Mouse (Mus musculus) heart, embryonic 12.5 days (tissue): ENCODE measurements around the gene Tmem25. TPM values are rescaled to one million over a fixed set of nuclear protein-coding genes. Genes with fewer than 3 reads are reported as not detected.
A peak's percentile ranks its signal among the peaks of the same experiment; 100 is the strongest.
"Not testable (repeated sequence)": the region's sequence is repeated elsewhere in the genome, so short reads cannot be mapped to it uniquely, and the experiment has no call there.

Experiments
- ATAC-seq: fragments of 200-750 bp; cut with Nextera tagmentation; 2 replicates; pipeline ENCODE4 v1.8.0; 2017; ENCODE audit warnings: moderate TSS enrichment, moderate library complexity; ENCODE audit not compliant: insufficient number of reproducible peaks, low FRiP score
- H3K27ac ChIP-seq: fragments of 300-500 bp; sonication (generic); 2 replicates; pipeline ENCODE4 v1.5.1; 2016; ENCODE audit warnings: mild to moderate bottlenecking, moderate library complexity; ENCODE audit not compliant: poor library complexity, severe bottlenecking
- H3K27me3 ChIP-seq: fragments of 300-500 bp; sonication (generic); replicated peaks from 2 replicates; pipeline ENCODE4 v1.6.1; 2016; ENCODE audit warnings: mild to moderate bottlenecking, moderate library complexity
- H3K36me3 ChIP-seq: fragments of 300-500 bp; sonication (generic); 2 replicates; pipeline ENCODE4 v1.6.1; 2016; ENCODE audit warnings: mild to moderate bottlenecking, moderate library complexity
- H3K4me1 ChIP-seq: fragments of 300-500 bp; sonication (generic); replicated peaks from 2 replicates; pipeline ENCODE4 v1.6.1; 2016; ENCODE audit warnings: mild to moderate bottlenecking
- H3K4me2 ChIP-seq: fragments of 300-500 bp; sonication (generic); 2 replicates; pipeline ENCODE4 v1.6.1; 2016; ENCODE audit warnings: mild to moderate bottlenecking, moderate library complexity
- H3K4me3 ChIP-seq: fragments of 300-500 bp; sonication (generic); 2 replicates; pipeline ENCODE4 v1.5.1; 2016; ENCODE audit warnings: mild to moderate bottlenecking
- H3K9ac ChIP-seq: fragments of 300-500 bp; sonication (generic); 2 replicates; pipeline ENCODE4 v1.6.1; 2016; ENCODE audit warnings: mild to moderate bottlenecking, moderate library complexity
- H3K9me3 ChIP-seq: fragments of 300-500 bp; sonication (generic); replicated peaks from 2 replicates; pipeline ENCODE4 v1.6.1; 2016; ENCODE audit warnings: mild to moderate bottlenecking, moderate library complexity
- WGBS: fragments of 180-500 bp; shearing (Covaris S2); methylation state at CpG from one replicate; pipeline ENCODE4 v1.1.7; 2016; 5-methylcytosine and 5-hydroxymethylcytosine counted together
- polyA plus RNA-seq: library from polyadenylated mRNA; unstranded; fragments of >200 nt; fragmentation: Nextera tagmentation; extraction: Ambion mirVana; gene quantifications from 2 replicates; pipeline ENCODE4 v1.2.1, GENCODE M21; 2016

Tmem25 gene
- polyA plus RNA-seq, 1 experiment from 2014 or later = 2.2 TPM

- 15% methylated on average over 5 of the region's 5 CpGs for WGBS
- peak; percentile 3; the same call in 1 of the 2 replicates for ATAC-seq
These were observed 26.7 kb downstream of the Tmem25 start for GRCm38 (mm10) chr9:44772392-44772749.

DNA sequence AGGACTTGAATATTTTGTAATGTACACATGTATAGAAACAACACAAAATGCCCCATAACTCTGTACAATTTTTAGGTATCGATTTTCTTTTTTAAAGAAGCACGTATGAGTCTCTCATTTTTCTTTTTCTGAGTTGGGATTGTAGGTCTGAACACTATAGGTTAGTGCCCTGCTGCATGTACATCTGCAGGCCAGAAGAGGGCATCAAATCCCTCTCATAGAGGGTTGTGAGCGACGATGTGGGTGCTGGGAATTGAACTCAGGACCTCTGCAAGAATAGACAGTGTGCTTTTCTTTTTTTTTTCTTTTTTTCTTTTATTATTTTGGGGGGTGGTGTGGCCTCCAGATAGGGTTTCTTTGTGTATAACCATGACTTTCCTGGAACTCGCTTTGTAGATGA, 27.7 kb downstream of the Tmem25 start:
- Histone ChIP-seq H3K36me3 (peaks cover 13% of the 10 kb centered on the region), H3K9ac (no peak overlapping the region), H3K9me3 (no peaks in the 10 kb centered on the region), H3K27me3 (no peaks in the 10 kb centered on the region), H3K4me1 (peaks cover 11% of the 10 kb centered on the region), H3K27ac (no peak overlapping the region), H3K4me2 (no peak overlapping the region), H3K4me3 (no peak overlapping the region)
- no peak for ATAC-seq
- WGBS = 86% methylated on average over 5 of the region's 5 CpGs

More at GRCm38 (mm10) chr9:44772392-44772749, 26.7 kb downstream of the Tmem25 start:
- Histone ChIP-seq H3K9ac (0 out of 2 replicates have a peak overlapping the region, but pooled peaks have one; percentile 35), H3K4me3 (no peak overlapping the region), H3K9me3 (no peaks in the 10 kb centered on the region), H3K4me2 (no peak overlapping the region), H3K27ac (peak overlapping the region; percentile 54; the same call in 1 of the 2 replicates), H3K27me3 (no peaks in the 10 kb centered on the region), H3K4me1 (peaks cover 11% of the 10 kb centered on the region), H3K36me3 (peaks cover 13% of the 10 kb centered on the region)

DNA sequence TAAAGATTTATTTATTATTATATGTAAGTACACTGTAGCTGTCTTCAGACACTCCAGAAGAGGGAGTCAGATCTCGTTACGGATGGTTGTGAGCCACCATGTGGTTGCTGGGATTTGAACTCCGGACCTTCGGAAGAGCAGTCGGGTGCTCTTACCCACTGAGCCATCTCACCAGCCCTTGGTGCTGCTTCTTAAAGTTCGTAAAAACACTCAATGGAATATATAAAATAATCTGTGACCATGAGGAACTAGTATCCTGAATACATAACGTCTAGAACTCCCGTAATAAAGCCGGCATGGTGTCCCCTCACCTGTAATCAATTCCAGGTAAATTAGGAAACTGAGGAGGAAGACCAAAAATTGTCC, 31.1 kb downstream of the Tmem25 start:
- 38% methylated on average over 8 of the region's 9 CpGs for WGBS
- H3K27me3 ChIP-seq, H3K9me3 ChIP-seq, H3K36me3 ChIP-seq, H3K9ac ChIP-seq, ATAC-seq: not testable (repeated sequence)
- H3K4me3 ChIP-seq = peak overlapping the region; percentile 85
- H3K4me1 ChIP-seq = peaks cover 20% of the 10 kb centered on the region
- 0 out of 2 replicates have a peak overlapping the region, but pooled peaks have one; percentile 21 for H3K27ac ChIP-seq
- H3K4me2 ChIP-seq = peak overlapping the region; percentile 80

GRCm38 (mm10) chr9:44767101-44768028, 31.7 kb downstream of the Tmem25 start, which contains the start of the genes Arcn1 and Ift46:
Arcn1 (minus strand) TSS chr9:44767845.
Ift46 (plus strand) TSS chr9:44767908.
- no peaks in the 10 kb centered on the region for H3K36me3 ChIP-seq
- no peaks in the 10 kb centered on the region for H3K27me3 ChIP-seq
- H3K9ac ChIP-seq = peak within 1 kb of the TSS; percentile 98
- H3K4me1 ChIP-seq = peaks cover 21% of the 10 kb centered on the region
- H3K4me2 ChIP-seq = peak within 1 kb of the TSS; percentile 80
- H3K9me3 ChIP-seq = no peaks in the 10 kb centered on the region
- ATAC-seq = peak; percentile 89
- H3K4me3 ChIP-seq = peak within 1 kb of the TSS; percentile 85
- 0% methylated on average over 77 of the region's 82 CpGs for WGBS
- peak within 1 kb of the TSS; percentile 96 for H3K27ac ChIP-seq

- no peaks in the 10 kb centered on the region for H3K27me3 ChIP-seq
- 59% methylated on average over 2 of the region's 2 CpGs for WGBS
- no peak for ATAC-seq
- H3K36me3 ChIP-seq = peaks cover 30% of the 10 kb centered on the region
- H3K9ac ChIP-seq = no peak overlapping the region
- no peak overlapping the region for H3K4me3 ChIP-seq
- H3K4me1 ChIP-seq = peaks cover 29% of the 10 kb centered on the region
- H3K27ac ChIP-seq = no peak overlapping the region
- H3K4me2 ChIP-seq = no peak overlapping the region
- H3K9me3 ChIP-seq = no peaks in the 10 kb centered on the region
These were observed 38.2 kb downstream of the Tmem25 start for GRCm38 (mm10) chr9:44760873-44761272.

GRCm38 (mm10) chr9:44748473-44748872, 50.6 kb downstream of the Tmem25 start:
- WGBS = 93% methylated on average over 7 of the region's 7 CpGs
- Histone ChIP-seq H3K4me3 (no peak overlapping the region), H3K9ac (no peak overlapping the region), H3K9me3 (no peaks in the 10 kb centered on the region), H3K27ac (no peak overlapping the region), H3K36me3 (peaks cover 96% of the 10 kb centered on the region), H3K4me2 (no peak overlapping the region), H3K27me3 (no peaks in the 10 kb centered on the region), H3K4me1 (no peaks in the 10 kb centered on the region)
- no peak for ATAC-seq

DNA sequence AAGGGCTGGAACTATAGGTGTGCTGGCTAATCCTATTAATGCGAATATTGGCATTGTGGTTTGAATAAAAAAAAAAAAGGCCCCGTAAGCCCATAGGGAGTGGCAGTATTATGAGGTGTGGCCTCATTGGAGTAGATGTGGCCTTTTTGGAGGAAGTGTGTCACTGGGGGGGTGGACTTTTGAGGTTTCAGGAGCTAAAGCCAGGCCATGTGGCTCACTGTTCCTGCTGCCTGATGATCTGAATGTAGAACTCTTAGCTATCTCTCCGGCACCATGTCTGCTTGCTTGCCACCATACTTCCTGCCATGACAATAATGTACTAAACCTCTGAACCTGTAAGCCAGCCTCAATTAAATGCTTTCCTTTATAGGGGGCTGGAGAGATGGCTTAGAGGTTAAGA, 51.8 kb downstream of the Tmem25 start:
- no peak for ATAC-seq
- H3K4me1 ChIP-seq = no peaks in the 10 kb centered on the region
- H3K4me3 ChIP-seq = no peak overlapping the region
- H3K27me3 ChIP-seq = no peaks in the 10 kb centered on the region
- H3K9ac ChIP-seq = no peak overlapping the region
- no peak overlapping the region for H3K4me2 ChIP-seq
- peaks cover 97% of the 10 kb centered on the region for H3K36me3 ChIP-seq
- WGBS = 93% methylated on average over 3 of the region's 3 CpGs
- no peaks in the 10 kb centered on the region for H3K9me3 ChIP-seq
- H3K27ac ChIP-seq = no peak overlapping the region

- Histone ChIP-seq H3K9me3 (no peaks in the 10 kb centered on the region), H3K4me2 (no peak overlapping the region), H3K27ac (no peak overlapping the region), H3K4me3 (no peak overlapping the region), H3K4me1 (no peaks in the 10 kb centered on the region), H3K9ac (no peak overlapping the region), H3K36me3 (peaks cover 94% of the 10 kb centered on the region), H3K27me3 (no peaks in the 10 kb centered on the region)
- no peak for ATAC-seq
- WGBS = 87% methylated on average over 3 of the region's 3 CpGs
These were observed 52.4 kb downstream of the Tmem25 start for GRCm38 (mm10) chr9:44746666-44747065.

DNA sequence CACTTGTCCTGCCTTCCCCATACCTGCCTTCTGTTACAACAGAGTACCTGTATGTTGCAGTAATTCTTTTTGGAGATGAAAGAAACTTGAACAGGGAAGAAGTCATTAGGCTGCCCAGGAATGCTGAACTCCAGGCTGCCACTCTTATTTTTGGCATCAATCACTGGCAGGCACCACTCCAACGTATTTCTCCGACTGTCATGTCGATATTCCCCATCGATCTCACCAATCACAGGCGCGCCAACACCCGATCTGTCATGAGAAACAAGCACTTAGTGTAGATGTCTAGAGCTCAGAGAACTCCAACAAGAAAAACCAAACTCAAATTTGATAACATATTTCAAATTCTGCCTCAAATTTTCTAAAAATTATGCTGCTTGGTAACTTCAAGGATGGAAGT, 53.7 kb downstream of the Tmem25 start:
- H3K4me3 ChIP-seq = no peak overlapping the region
- peaks cover 94% of the 10 kb centered on the region for H3K36me3 ChIP-seq
- WGBS = 92% methylated on average over 7 of the region's 7 CpGs
- H3K9ac ChIP-seq = no peak overlapping the region
- no peak overlapping the region for H3K4me2 ChIP-seq
- no peak for ATAC-seq
- H3K27me3 ChIP-seq = no peaks in the 10 kb centered on the region
- H3K27ac ChIP-seq = no peak overlapping the region
- H3K4me1 ChIP-seq = no peaks in the 10 kb centered on the region
- no peaks in the 10 kb centered on the region for H3K9me3 ChIP-seq
